ENCODE assay signal across 8 mouse cellular contexts in the genomic region with DNA sequence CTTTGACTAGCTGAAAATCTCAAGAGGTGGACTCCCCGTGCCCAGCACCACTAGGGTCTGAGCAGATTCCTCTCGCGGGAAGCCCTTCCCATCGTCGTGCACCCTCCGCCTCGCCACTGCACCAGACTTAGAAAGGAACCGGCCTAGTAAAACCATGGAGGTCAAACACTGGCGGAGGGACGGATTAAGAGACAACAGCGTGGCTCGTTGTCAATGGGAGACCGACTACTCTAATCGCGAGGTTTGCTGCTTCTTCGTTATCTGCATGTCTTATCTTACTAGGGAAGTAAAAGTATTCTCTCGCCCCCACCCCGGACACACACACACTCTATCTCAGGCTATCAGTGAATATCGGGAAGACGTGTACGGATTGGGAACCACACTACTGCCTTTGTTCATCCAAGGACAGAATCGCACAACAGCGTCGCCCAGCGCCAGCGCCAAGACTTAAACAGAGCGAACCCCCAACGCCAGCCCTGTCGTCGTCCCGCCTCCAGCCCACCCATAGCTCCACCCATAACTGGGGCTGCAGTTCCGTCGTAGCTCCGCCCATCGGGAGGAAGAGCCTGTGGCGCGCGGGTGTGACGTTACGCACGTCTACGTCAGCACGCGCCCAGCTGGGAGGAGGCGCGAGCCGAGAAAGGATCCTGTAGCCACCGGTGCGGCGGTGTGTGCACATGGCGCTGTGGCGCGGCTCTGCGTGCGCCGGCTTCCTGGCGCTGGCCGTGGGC. TPM values are rescaled to one million over a fixed set of nuclear protein-coding genes. Genes with fewer than 3 reads are reported as not detected.
DNase-seq lines count a peak whose midpoint lies in the region; ATAC-seq lines count a peak whose summit lies in the region.

Gene Adpgk, plus strand, starts transcription at position 602 of the 731 bp plus-strand sequence.

- peak; percentile 87 for ATAC-seq in megakaryocyte progenitor cell, adult 5-6 weeks (replicated peaks; ENCODE audit: poor library complexity)

- peak; percentile 95 for DNase-seq in adipocyte (ENCODE audit: low spot score)
- peak; percentile 100 for DNase-seq in embryo, embryonic 10 days (ENCODE audit: low spot score)
- DNase-seq in gastrocnemius, postnatal 10 days = peak; percentile 96
- peak; percentile 100 for DNase-seq in induced T-regulatory cell, adult 2 months (ENCODE audit: low read depth)
- peak; percentile 96 to 98 for DNase-seq in left cerebral cortex, adult 9 months (ENCODE audit: low spot score in 2 of 2)
- peak; percentile 98 for DNase-seq in right cerebral cortex, postnatal 14 days
- peak; percentile 96 to 99 for DNase-seq in urinary bladder, postnatal 36 days (ENCODE audit: low spot score in 2 of 2)

RNA-seq across cellular contexts. Expression of gene Adpgk, which starts in this region (rescaled TPM):
- 10 to 100 TPM; 10.3 to 15.7 TPM for total RNA-seq in gastrocnemius, postnatal 10 days (2021)
- total RNA-seq in megakaryocyte progenitor cell, adult 5-6 weeks (2015) = 86.5 and 87.4 TPM in 2 replicates
- 54.3 and 57.9 TPM in 2 replicates for total RNA-seq in megakaryocyte progenitor cell, adult 5-6 weeks (2017)

Comparison
In these comparisons a context has a peak if more than half of its experiments do, and no peak if none do; other contexts are left out.
1. Peak in every context shown above with its lines: DNase-seq and ATAC-seq.